Mouse (Mus musculus): ENCODE data around the gene Ankmy1.
A peak's percentile ranks its signal among the peaks of the same experiment; 100 is the strongest.

Ankmy1 gene

GRCm38 (mm10) chr1:92911721-92912138, 9.0 kb upstream of the Ankmy1 start:
- no peak for DNase-seq (ENCODE audit: low spot score in 2 of 2)

DNA sequence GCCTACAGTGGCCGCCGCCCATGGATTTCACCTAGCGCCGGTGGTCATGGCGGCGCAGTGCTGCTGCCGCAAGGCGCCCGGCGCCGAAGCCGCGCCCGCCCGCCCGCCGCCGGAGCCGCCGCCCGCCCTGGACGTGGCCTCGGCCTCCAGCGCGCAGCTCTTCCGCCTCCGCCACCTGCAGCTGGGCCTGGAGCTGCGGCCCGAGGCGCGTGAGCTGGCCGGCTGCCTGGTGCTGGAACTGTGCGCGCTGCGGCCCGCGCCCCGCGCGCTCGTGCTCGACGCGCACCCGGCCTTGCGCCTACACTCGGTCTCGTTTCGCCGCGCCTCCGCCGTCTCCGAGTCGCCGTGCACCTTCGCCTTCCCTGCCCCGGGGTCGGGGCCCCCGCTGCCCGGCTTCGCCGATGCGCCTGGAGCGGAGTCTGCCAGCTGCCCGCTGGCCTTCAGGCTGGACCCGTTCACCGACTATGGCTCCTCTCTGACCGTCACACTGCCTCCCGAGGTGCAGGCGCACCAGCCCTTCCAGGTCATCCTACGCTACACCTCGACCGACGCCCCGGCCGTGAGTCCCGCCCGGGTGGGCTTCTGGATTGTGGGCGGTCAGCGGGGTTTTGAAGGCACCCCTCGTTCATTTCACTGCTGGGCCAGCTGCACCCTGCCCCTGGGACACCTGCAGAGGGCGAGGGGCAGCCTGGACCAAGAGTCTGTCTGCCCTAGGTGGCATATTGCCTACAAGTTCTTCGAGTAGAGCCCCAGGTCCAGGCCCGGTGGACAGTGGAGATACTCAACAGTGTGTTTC, 8.4 kb upstream of the Ankmy1 start:
- DNase-seq (ENCODE audit: low spot score in 2 of 2) = peak; percentile 56 to 82

DNA sequence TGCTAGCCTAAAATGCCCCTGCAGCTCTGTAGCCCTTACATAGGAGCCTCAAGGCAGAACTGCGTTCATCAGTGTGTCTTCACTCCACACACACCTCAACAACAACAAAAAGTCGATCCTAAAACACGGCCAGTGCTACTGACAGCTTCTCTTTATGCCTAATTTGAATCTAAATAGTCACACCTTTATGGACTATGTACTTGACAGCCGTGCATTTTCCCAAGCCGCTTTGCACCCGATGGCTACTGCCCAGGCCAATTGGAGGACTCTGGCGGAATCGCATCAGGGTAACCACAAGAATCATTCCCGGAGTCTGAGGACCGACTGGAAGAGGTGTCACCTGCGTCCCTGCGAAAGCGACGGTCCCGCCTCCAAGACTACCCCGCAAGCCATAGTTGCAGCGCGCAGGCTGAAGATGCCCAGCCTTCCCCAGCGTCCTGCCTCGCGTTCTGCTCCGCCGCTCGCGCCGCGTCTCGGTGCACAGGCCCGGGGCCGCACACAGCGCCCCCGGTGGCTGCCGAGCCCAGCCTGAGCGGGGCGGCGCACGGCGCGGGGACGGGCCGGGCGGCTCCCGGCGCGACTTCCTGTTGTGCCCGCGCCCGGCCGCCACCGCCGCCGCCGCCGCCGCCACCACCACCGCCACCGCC, 7.7 kb upstream of the Ankmy1 start, which contains the start of gene Rnpepl1:
Gene Rnpepl1, plus strand, starts transcription at position 545 of the 647 bp plus-strand sequence.
- DNase-seq (ENCODE audit: low spot score in 2 of 2) = peak; percentile 82 to 90

- DNase-seq (ENCODE audit: low spot score in 2 of 2) = no peak
These were observed 6.4 kb upstream of the Ankmy1 start for GRCm38 (mm10) chr1:92909068-92909467.

DNA sequence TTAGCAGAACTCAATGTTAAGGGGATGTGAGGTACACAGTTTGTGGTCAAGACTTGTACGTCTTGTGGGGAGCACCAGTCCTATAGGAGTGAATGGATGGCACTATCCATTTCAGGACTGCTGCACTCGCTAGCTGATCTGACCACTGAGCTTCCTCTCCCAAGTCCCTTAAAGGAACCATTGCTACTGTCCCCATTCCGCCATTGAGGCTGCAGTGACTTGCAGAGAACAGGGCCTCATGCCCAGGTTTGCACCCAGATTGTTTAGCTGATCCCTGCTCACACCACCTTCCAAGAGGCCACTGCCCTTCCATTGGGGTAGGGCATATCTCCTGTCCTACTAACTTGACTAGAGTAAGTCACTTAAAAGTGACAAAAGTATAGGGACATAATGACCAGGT, 6.0 kb upstream of the Ankmy1 start:
- no peak for DNase-seq (ENCODE audit: low spot score in 2 of 2)

GRCm38 (mm10) chr1:92907632-92908360, 5.1 kb upstream of the Ankmy1 start:
- DNase-seq (ENCODE audit: low spot score in 2 of 2) = no peak

DNA sequence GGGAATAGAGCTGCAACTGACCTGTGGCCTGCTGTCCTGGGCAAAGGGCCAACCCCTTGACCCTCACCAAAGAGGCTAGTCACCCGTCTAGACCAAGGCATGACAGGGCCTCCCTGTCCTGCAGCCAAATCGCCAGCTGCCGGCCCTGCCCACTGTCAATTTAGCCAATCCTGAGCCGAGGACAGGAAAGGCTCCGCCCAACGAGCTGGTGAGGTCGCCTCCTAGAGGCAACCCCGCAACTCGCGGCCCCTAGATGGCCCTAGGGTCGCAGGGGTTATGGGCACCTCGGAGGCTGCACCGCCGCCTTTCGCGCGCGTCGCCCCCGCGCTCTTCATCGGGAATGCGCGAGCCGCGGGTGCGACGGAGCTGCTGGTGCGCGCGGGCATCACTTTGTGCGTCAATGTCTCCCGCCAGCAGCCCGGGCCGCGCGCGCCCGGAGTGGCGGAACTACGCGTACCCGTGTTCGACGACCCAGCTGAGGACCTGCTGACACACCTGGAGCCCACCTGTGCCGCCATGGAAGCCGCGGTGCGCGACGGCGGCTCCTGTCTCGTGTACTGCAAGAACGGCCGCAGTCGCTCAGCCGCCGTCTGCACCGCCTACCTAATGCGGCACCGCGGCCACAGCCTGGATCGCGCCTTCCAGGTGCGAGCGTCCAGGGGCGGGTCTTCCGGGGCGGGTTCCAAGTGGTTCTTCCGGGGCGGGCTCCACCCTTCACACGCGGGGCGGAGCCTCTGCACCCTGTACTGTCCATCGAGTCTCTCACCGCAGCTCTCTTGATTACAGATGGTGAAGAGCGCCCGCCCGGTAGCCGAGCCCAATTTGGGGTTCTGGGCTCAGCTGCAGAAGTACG, 4.3 kb upstream of the Ankmy1 start, which contains the start of gene Dusp28:
Gene Dusp28, plus strand, starts transcription at position 203 of the 853 bp plus-strand sequence.
- DNase-seq (ENCODE audit: low spot score in 2 of 2) = peak; percentile 84 to 91

DNA sequence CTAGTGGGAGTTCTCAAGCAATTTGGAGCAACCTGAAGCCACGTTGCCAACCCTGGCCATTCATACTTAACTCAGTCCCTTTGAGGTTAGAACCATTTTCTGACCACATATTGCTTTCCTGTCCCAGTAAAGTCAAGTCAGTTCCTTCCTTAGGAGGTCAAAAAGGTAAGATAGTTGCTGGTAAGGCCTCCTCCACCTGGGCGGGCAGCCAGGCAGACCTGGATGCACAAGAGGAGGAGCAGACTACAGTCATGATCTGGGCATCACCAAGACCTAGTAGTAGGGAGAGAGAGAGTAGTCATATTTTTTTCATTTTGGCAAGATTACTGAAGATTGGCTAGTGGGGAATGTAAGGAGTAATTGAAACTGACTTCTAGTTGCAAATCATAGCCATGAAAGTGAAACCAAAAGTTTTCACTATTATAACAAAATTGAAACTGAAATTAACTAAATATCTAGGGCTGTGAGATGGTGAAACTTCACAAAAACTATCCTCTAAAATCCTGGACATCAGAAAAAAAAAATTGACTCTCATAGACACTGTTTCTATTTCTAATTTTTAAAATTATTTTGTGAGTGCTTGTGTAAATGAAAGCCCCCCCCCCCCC, 3.1 kb upstream of the Ankmy1 start:
- no peak for DNase-seq (ENCODE audit: low spot score in 2 of 2)

DNA sequence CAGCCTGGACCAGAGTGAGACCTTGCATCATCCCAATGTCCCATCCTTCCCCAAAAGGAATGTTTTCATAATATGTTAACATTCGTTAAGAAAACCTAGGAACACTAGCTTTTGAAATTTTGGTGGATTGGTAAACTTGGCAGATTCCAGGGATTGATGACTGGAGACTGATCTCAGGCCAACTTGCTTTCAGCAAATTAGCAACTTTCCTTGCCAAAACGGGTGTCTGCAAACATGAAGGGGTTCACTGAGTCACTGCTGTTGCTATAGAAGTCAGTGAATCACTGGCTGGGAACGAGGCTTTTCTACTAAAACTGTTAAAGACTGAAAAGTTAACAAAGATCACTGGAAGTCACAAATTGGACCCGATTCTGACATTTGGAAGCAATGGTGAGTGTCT, 921 bp upstream of the Ankmy1 start:
- DNase-seq (ENCODE audit: low spot score in 2 of 2) = no peak

DNA sequence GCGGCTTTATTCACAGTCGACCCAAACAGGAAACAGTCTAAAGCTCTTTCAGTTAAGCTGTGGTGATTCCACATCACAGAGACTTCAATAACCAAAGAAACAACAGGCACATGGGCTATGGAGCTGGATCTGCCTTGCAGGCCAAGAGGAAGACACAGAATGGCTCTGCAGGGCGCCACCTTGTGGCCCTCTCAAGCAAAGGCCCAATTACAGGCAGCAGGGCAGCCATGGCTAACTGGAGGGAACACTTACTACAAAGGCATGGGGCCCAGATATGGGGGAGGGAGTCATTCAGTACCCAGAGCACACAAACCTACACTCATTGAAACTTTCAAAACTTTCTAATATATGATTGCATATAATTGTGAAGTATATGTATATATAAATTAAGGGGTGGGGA, 7.6 kb downstream of the Ankmy1 start:
- DNase-seq (ENCODE audit: low spot score in 2 of 2) = peak; percentile 55 to 82

- no peak for DNase-seq (ENCODE audit: low spot score in 2 of 2)
These were observed 8.8 kb downstream of the Ankmy1 start for GRCm38 (mm10) chr1:92893896-92894295.

GRCm38 (mm10) chr1:92892791-92893190, 9.9 kb downstream of the Ankmy1 start:
- no peak for DNase-seq (ENCODE audit: low spot score in 2 of 2)

GRCm38 (mm10) chr1:92888901-92889655, 13.6 kb downstream of the Ankmy1 start:
- no peak for DNase-seq (ENCODE audit: low spot score in 2 of 2)

GRCm38 (mm10) chr1:92881982-92882381, 20.7 kb downstream of the Ankmy1 start:
- DNase-seq (ENCODE audit: low spot score in 2 of 2) = no peak

DNA sequence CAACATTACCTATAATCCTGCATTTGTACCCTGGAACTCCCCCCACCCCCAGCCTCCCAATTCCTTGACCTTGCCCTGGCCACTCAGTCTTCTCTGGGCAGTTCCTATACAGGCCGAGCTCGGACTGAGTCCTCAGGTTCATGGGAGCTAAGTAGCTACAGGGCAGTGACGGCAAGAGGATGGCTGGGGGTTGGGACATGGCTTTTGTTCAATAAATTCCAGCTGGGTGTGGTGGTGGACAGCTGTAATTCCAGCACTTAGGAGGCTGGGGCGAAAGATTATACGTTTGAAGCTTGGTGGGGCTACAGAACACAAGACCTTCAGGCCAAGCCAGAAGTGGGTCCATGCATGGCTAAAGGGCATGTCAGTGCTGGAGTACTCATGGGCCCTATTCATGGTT, 22.6 kb downstream of the Ankmy1 start:
- no peak for DNase-seq (ENCODE audit: low spot score in 2 of 2)

- DNase-seq (ENCODE audit: low spot score in 2 of 2) = no peak
These were observed 23.4 kb downstream of the Ankmy1 start for GRCm38 (mm10) chr1:92879266-92879665.

- no peak for DNase-seq (ENCODE audit: low spot score in 2 of 2)
These were observed 24.5 kb downstream of the Ankmy1 start for GRCm38 (mm10) chr1:92878066-92878741.

- no peak for DNase-seq (ENCODE audit: low spot score in 2 of 2)
These were observed 25.2 kb downstream of the Ankmy1 start for GRCm38 (mm10) chr1:92877431-92877978.

DNA sequence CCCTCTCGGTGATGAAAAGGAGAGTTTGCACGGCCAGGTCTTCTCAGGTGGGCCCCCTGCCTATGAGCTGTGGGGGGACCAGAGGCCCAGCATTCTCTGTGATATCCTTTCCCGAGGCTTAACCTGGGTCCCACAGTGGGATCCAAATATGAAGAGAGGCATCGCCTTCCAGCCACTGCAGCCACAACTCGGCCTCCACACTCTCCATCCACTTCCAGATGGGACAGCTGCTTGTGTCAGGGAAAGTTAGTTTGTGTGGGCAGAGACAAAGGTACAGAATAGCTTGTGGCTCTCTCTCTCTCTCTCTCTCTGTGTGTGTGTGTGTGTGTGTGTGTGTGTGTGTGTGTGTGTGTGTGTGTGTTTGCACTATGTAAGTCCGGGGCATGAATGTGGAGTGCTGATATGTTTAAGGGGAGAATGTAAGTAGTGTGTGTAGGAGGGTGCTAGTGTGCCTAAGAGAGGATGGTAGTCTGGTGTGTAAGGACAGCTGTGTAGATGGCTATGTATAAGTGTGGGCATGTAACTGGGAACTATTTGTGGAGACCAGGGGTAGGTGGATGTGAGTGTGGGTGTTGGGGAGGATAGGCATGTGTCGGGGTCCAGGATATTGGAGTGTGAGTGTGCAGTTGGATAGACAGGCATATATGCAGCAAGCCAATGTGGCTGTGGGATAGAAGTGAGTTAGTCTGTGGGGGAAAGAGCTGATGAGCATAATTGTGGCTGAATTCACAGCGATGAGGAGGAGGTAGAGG, 27.2 kb downstream of the Ankmy1 start:
- no peak for DNase-seq (ENCODE audit: low spot score in 2 of 2)
